Mouse (Mus musculus) midbrain, embryonic 16.5 days (tissue): Measurements from ENCODE around the gene Tmem163. TPM values are rescaled to one million over a fixed set of nuclear protein-coding genes. Genes with fewer than 3 reads are reported as not detected.

ENCODE experiments used
- ATAC-seq: fragments of 200-750 bp; cut with Nextera tagmentation; 2 replicates; pipeline ENCODE4 v1.8.0; 2017; ENCODE audit warnings: moderate TSS enrichment
- H3K27ac ChIP-seq: fragments of 300-500 bp; sonication (generic); 2 replicates; pipeline ENCODE4 v1.5.1; 2014; ENCODE audit warnings: mild to moderate bottlenecking, low read length, mixed read lengths
- H3K27me3 ChIP-seq: fragments of 300-500 bp; sonication (generic); 2 replicates; pipeline ENCODE4 v1.6.1; 2014; ENCODE audit warnings: low read depth, low read length, mixed read lengths; ENCODE audit not compliant: control insufficient read depth, insufficient read depth
- H3K36me3 ChIP-seq: fragments of 300-500 bp; sonication (generic); 2 replicates; pipeline ENCODE4 v1.6.1; 2014; ENCODE audit warnings: mild to moderate bottlenecking, low read length, moderate library complexity, mixed read lengths; ENCODE audit not compliant: control insufficient read depth, insufficient read depth
- H3K4me1 ChIP-seq: fragments of 300-500 bp; sonication (generic); 2 replicates; pipeline ENCODE4 v1.6.1; 2014; ENCODE audit warnings: mild to moderate bottlenecking, low read length, mixed read lengths; ENCODE audit not compliant: control insufficient read depth, insufficient read depth
- H3K4me2 ChIP-seq: fragments of 300-500 bp; sonication (generic); 2 replicates; pipeline ENCODE4 v1.6.1; 2014; ENCODE audit warnings: mild to moderate bottlenecking, low read length, mixed read lengths
- H3K4me3 ChIP-seq: fragments of 300-500 bp; sonication (generic); 2 replicates; pipeline ENCODE4 v1.5.1; 2014; ENCODE audit warnings: low read depth, mild to moderate bottlenecking, low read length, moderate library complexity, mixed read lengths
- H3K9ac ChIP-seq: fragments of 300-500 bp; sonication (generic); 2 replicates; pipeline ENCODE4 v1.6.1; 2014; ENCODE audit warnings: low read depth, low read length, mixed read lengths
- H3K9me3 ChIP-seq: fragments of 300-500 bp; sonication (generic); replicated peaks from 2 replicates; pipeline ENCODE4 v1.6.1; 2014; ENCODE audit warnings: mild to moderate bottlenecking, low read length, mixed read lengths; ENCODE audit not compliant: control insufficient read depth, poor library complexity, severe bottlenecking
- WGBS: fragments of 180-500 bp; shearing (Covaris S2); extraction: QIAGEN DNeasy Blood & Tissue Kit; methylation state at CpG from one replicate; pipeline ENCODE4 v1.1.7; 2014; 5-methylcytosine and 5-hydroxymethylcytosine counted together
- polyA plus RNA-seq: library from polyadenylated mRNA; unstranded; fragments of >200 nt; fragmentation: Nextera tagmentation; extraction: Ambion mirVana; gene quantifications from 2 replicates; pipeline ENCODE4 v1.2.1, GENCODE M21; 2015

Tmem163 gene
- polyA plus RNA-seq, 1 experiment from 2014 or later: 68.7 TPM

DNA sequence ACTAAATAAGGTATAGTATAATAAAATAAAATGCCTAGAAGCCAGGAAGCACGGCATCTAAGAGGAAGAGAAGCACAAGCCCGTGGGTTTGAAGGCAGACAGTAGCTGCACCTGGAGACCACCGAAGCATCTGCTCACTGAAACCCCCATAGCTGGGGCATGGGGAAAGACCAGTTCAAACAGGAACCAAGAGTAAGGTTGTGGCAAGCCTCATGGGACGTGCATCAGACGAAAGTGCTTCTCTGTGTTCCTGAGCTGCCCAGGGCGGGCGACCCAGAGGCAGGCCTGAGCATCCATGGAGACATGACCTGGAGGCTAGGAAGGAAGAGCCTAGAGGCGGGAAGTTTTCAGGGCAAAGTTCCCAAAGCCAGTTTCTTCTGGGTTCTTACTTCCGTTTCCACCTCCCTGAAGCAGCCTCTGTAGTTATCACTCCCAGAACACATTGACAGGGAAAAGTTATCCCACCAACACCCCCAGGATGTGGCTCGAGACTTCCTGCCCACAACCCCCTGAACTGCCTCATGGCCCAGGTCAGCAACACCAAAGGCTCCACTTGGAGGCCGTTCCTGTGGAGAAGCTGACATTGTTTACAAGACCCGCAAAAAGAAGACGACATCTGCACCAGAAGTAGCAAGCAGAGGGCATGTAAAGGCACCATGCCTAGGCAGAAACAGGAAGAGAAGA, 16.8 kb downstream of the Tmem163 start:
- no peaks in the 10 kb centered on the region for H3K36me3 ChIP-seq
- H3K4me2 ChIP-seq: no peak overlapping the region
- WGBS: 83% methylated on average over 13 of the region's 13 CpGs
- ATAC-seq: no peak
- H3K27me3 ChIP-seq: no peaks in the 10 kb centered on the region
- no peak overlapping the region for H3K9ac ChIP-seq
- no peak overlapping the region for H3K27ac ChIP-seq
- no peaks in the 10 kb centered on the region for H3K9me3 ChIP-seq
- peaks cover 22% of the 10 kb centered on the region for H3K4me1 ChIP-seq
- H3K4me3 ChIP-seq: no peak overlapping the region

DNA sequence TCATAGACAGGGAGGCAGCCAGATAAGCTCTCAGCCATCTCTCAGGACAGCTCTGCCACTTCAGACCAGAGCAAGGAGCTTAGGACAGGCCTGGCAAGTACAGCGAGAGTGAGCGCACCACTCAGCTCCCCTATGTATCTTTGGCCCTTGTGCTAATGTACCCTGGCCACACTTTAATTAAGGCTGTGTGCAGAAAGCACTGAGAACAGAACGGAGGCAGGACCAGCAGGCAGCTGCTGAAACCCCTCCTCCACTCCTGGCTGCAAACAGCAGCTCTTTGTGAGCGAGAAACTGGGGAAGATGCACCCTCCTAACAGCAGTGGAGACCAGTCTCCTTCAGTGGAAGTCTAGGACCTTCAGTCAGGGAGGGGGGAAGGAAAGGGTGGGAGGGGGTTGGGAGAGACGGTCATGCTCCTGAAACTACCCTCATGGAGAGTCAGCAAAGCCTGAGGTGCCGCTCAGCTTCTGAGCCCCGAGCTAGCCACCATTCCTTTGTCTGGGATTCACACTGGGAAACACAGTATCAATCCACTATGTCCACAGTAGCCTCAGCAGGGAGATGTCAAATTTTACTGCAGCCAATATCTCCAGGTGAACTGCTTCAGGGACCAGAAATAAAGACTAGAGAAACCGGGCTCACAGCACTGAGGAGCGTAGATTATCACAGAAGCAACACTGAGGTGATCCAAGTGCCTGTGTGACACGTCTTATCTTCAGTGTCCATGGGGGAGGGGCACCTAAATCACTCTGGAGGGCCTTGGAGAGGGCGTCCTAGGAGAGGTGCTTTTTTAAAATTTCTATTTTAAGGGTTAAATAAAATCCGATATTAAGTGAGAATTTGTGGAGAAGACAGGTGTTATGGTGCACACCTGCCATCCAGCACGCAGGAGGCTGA, 18.0 kb downstream of the Tmem163 start:
- peak; percentile 73 for ATAC-seq

DNA sequence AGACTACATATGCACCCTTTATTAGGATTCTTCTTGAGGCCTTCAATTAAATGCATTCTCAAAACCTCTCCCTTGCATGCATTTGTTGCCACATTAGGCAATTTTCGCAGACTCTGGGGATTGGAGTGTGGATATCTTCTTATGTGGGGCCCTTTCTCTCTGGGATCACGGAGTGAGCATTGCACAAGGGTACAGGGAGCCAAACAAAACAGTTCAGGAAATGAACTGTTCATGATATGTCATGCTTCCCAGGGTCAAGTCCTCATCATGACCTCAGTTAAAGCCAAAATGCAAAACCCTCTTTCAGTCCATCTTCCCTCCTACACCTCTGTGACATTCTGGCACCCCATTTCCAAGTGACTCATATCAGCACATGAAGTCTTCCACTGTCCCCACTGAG, 27.8 kb downstream of the Tmem163 start:
- Histone ChIP-seq H3K27ac (no peak overlapping the region), H3K4me1 (no peaks in the 10 kb centered on the region), H3K9me3 (no peaks in the 10 kb centered on the region), H3K9ac (no peak overlapping the region), H3K27me3 (no peaks in the 10 kb centered on the region), H3K4me3 (no peak overlapping the region), H3K36me3 (no peaks in the 10 kb centered on the region), H3K4me2 (no peak overlapping the region)
- 88% methylated on average over 2 of the region's 2 CpGs for WGBS
- no peak for ATAC-seq

More for the DNA sequence above, 18.0 kb downstream of the Tmem163 start:
- peaks cover 19% of the 10 kb centered on the region for H3K4me1 ChIP-seq
- no peaks in the 10 kb centered on the region for H3K9me3 ChIP-seq
- H3K4me2 ChIP-seq: peak overlapping the region; percentile 41
- peak overlapping the region; percentile 80 for H3K27ac ChIP-seq
- no peaks in the 10 kb centered on the region for H3K36me3 ChIP-seq
- peak overlapping the region; percentile 59 for H3K9ac ChIP-seq
- no peak overlapping the region for H3K4me3 ChIP-seq
- H3K27me3 ChIP-seq: no peaks in the 10 kb centered on the region
- WGBS: 21% methylated on average over 13 of the region's 13 CpGs

DNA sequence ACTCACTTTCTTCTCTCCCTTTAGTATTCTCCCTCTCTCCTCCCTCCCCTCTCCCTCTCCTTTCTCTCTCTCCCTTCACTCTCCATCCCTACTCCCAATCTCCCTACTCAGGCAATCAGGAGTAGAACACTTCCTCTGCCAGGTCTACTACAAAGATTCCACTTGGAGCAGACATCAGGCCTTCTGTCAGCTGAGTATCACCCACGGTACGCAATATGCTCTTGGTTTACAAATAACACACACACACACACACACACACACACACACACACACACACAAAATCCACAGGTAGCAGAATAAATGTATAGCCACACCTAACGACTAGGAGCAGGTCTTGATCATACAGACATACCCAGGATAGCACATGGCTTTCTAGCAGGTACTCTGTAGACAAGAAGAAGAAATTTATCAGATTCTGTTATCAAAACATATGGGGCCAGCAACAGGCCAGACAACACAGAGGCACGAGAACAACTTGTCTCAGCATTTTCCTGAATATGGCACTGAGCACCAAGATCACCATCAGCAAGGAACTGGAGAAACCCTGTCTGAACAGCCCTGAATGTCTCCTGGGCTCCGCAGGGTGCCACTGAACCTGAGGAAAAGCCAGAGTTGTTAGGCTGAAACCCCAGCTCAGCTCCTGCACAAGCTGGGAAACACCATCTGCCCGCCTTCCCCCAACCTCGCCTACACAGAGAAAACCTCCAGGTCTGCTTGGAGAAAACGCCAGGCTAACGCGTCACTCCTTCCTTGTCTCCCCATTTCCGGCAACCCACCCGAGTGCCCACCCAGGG, 36.2 kb downstream of the Tmem163 start:
- no peak for ATAC-seq
- H3K9ac ChIP-seq: no peak overlapping the region
- no peak overlapping the region for H3K27ac ChIP-seq
- no peaks in the 10 kb centered on the region for H3K27me3 ChIP-seq
- H3K4me3 ChIP-seq: no peak overlapping the region
- no peaks in the 10 kb centered on the region for H3K36me3 ChIP-seq
- H3K4me1 ChIP-seq: no peaks in the 10 kb centered on the region
- 91% methylated on average over 12 of the region's 12 CpGs for WGBS
- no peak overlapping the region for H3K4me2 ChIP-seq
- no peaks in the 10 kb centered on the region for H3K9me3 ChIP-seq

DNA sequence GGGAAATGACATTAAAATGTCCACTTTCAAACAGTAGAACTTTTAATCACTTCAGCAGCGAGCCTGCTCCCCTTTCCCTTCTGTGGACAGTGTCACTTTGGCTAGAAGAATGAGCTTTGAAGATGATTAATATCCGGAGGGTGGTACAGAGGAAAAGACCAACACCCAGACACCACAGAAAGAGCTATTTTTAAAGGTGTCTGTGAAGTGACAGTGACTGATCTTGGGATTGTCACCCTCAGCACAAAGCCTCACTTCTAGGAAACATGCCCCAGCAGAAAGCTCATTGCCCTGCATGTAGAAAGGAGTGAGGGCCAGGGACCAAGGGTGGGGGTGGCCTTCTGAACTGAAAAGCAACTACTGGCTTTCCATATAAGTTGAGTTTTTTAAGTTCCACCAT, 41.4 kb downstream of the Tmem163 start:
- Histone ChIP-seq H3K9ac (no peak overlapping the region), H3K9me3 (no peaks in the 10 kb centered on the region), H3K27me3 (no peaks in the 10 kb centered on the region), H3K36me3 (no peaks in the 10 kb centered on the region), H3K27ac (no peak overlapping the region), H3K4me2 (no peak overlapping the region), H3K4me1 (no peaks in the 10 kb centered on the region), H3K4me3 (no peak overlapping the region)
- ATAC-seq: no peak
- WGBS: 75% methylated on average over 2 of the region's 2 CpGs

DNA sequence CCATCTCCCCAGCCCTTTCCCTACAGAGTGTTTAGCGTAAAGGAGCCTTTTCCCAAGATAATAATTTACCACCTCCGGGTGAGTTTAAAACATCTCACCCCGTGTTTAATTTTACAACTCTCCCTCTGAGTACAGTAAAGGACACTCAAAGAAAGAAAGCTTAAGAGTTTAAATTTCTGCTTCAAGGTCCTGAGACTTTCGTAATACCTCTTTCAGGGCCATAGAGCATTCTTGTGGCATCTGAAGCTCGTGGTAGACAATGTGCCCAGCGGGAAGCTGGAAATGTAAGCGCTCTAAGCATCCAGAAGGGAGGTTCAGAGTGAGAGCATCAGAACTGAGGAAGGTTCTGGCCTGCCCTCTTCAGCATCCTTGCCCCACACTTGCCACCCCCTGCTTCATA, 52.2 kb downstream of the Tmem163 start:
- Histone ChIP-seq H3K27ac (no peak overlapping the region), H3K27me3 (no peaks in the 10 kb centered on the region), H3K9me3 (no peaks in the 10 kb centered on the region), H3K9ac (no peak overlapping the region), H3K36me3 (no peaks in the 10 kb centered on the region), H3K4me2 (no peak overlapping the region), H3K4me3 (no peak overlapping the region), H3K4me1 (no peaks in the 10 kb centered on the region)
- ATAC-seq: no peak
- 57% methylated on average over 7 of the region's 7 CpGs for WGBS

DNA sequence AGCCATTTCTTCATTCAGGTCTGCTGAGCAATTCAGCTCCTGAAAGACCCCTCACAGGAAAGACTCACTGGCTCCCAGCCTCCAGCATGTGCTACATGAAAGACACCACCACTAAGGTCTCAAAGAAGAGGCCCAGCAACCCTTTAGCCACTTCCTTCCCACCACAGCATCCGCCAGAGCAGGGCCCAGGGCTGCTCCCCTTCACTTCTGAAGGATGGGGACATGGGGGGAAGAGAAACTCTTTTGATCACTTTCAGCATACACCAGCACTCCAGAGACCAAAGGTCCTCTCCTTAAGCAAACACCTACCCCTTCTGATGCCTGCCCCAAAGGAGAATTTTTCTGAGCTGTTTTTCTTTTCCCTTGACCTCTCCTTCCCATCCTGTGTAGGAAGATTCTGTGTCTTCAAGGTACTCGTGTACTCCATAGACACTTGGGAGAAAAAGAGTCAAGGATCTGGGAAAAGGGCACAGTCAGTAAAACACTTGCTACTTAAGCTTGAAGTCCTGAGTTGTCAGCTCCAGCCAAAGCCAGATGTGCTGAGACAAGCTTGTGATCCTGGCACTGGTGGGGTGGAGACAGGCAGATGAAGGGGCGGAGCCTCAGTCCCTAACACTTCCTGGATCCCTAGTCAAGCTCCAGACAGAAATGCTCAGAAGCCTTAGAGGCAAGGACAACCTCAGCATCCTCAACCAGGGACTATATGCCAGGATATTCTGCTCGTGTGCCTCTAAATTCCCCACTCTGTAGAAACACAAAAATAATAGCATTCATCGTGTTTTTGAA, 53.6 kb downstream of the Tmem163 start:
- ATAC-seq: no peak
- H3K27me3 ChIP-seq: no peaks in the 10 kb centered on the region
- no peaks in the 10 kb centered on the region for H3K36me3 ChIP-seq
- no peak overlapping the region for H3K27ac ChIP-seq
- H3K9me3 ChIP-seq: no peaks in the 10 kb centered on the region
- WGBS: 62% methylated on average over 5 of the region's 5 CpGs
- H3K4me1 ChIP-seq: no peaks in the 10 kb centered on the region
- no peak overlapping the region for H3K4me2 ChIP-seq
- no peak overlapping the region for H3K9ac ChIP-seq
- no peak overlapping the region for H3K4me3 ChIP-seq

DNA sequence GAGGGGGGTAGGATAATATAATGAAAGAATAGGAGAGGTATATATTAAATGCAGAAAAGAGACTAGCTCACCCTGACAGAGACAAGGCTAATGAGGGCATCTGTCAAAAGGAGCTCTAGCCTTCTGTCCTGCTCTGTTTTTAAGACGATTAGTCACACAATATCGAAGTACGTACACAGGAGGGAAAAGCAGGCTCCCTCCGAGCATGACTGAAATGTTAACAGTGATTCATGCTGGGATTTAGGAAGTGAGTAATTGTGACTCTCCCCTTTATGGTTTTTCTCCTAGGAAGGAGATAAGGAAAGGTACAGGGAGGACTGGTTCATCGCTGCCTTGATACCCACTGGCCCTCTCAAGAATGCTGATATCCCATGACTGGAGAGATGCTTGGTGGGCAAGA, 57.0 kb downstream of the Tmem163 start:
- H3K9ac ChIP-seq: no peak overlapping the region
- H3K9me3 ChIP-seq: no peaks in the 10 kb centered on the region
- H3K4me1 ChIP-seq: no peaks in the 10 kb centered on the region
- WGBS: 53% methylated on average over 5 of the region's 5 CpGs
- H3K4me3 ChIP-seq: no peak overlapping the region
- ATAC-seq: no peak
- H3K36me3 ChIP-seq: no peaks in the 10 kb centered on the region
- no peak overlapping the region for H3K27ac ChIP-seq
- H3K27me3 ChIP-seq: no peaks in the 10 kb centered on the region
- H3K4me2 ChIP-seq: no peak overlapping the region
